Mouse (Mus musculus) heart, adult 18-20 months (tissue): ENCODE results near the gene Gm13304. TPM values are rescaled to one million over a fixed set of nuclear protein-coding genes. Genes with fewer than 3 reads are reported as not detected.
"Not testable (repeated sequence)": the region's sequence is repeated elsewhere in the genome, so short reads cannot be mapped to it uniquely, and the experiment has no call there.

Experiments
- DNase-seq, 2 experiments: peaks; one replicate each; pipeline ENCODE4 v3.0.0; 2021 to 2022; ENCODE audit warnings: mixed read lengths in 1 of 2
- long read RNA-seq, 2 experiments: library from polyadenylated mRNA; stranded (forward); transcript quantifications; one replicate each; pipeline ENCODE4 v2.0.0; 2021
- total RNA-seq, 2 experiments: library from RNA; stranded (reverse); gene quantifications; 2 replicates each; pipeline ENCODE4 v1.2.3; 2021

Gm13304 gene
- total RNA-seq, result 10 to 100 TPM; 37.8 to 38.7 TPM
- long read RNA-seq, experiment 1, transcript Gm13304-201 (4 exons, 837 nt), result major isoform, 6 of 6 reads
- long read RNA-seq, experiment 1, partial matches to known transcripts, result 0 of 6 reads
- long read RNA-seq, experiment 1, other reads (novel, unspliced or antisense), result 0 of 6 reads
- long read RNA-seq, experiment 2, partial matches to known transcripts, result 0 of 1 reads
- long read RNA-seq, experiment 2, other reads (novel, unspliced or antisense), result 0 of 1 reads

- DNase-seq, result not testable (repeated sequence)
Measured at GRCm38 (mm10) chr4:42114517-42114916, at the start of gene Gm13304. TSS of gene Gm13304 (plus strand) at chr4:42114817.

GRCm38 (mm10) chr4:42090907-42091306, 23.7 kb upstream of the Gm13304 start, which contains the start of gene Gm3893:
TSS of gene Gm3893 (plus strand) at chr4:42091207.
- not testable (repeated sequence) for DNase-seq

GRCm38 (mm10) chr4:42153136-42153535, 38.5 kb downstream of the Gm13304 start, which contains the start of gene Gm13306:
TSS of gene Gm13306 (plus strand) at chr4:42153436.
- DNase-seq, result not testable (repeated sequence)

Other genes starting within 250 kb of the Gm13304 start
- gene Gm21541, start 211.2 kb upstream of the Gm13304 start, total RNA-seq, result not detected
- gene Gm20878, start 173.2 kb upstream of the Gm13304 start, total RNA-seq, result under 1 TPM; 0.57 to 0.59 TPM
- under 1 TPM in 1 of 2 experiments, not detected in 1; 0.10 TPM for gene Fam205a4, start 148.8 kb upstream of the Gm13304 start, total RNA-seq
- gene Gm21093, start 80.1 kb upstream of the Gm13304 start, total RNA-seq, result not detected
- not detected for gene Gm3893, start 23.6 kb upstream of the Gm13304 start, total RNA-seq
- not detected for gene Gm13306, start 38.6 kb downstream of the Gm13304 start, total RNA-seq
- under 1 TPM; 0.26 to 0.60 TPM for gene Gm13305, start 53.8 kb downstream of the Gm13304 start, total RNA-seq
- not detected for gene Gm10600, start 125.8 kb downstream of the Gm13304 start, total RNA-seq
- not detected for gene Ccl21b, start 140.9 kb downstream of the Gm13304 start, total RNA-seq
- not detected for gene Gm21953, start 179.4 kb downstream of the Gm13304 start, total RNA-seq
- not detected for gene Fam205a3, start 203.5 kb downstream of the Gm13304 start, total RNA-seq